Mouse (Mus musculus) erythroblast, embryonic 14.5 days (primary cell): Measurements from ENCODE around the gene Rap1gap2. TPM values are rescaled to one million over a fixed set of nuclear protein-coding genes. Genes with fewer than 3 reads are reported as not detected.
A peak's percentile ranks its signal among the peaks of the same experiment; 100 is the strongest.
"Not testable (repeated sequence)": the region's sequence is repeated elsewhere in the genome, so short reads cannot be mapped to it uniquely, and the experiment has no call there.

ENCODE experiments used
- H3K27me3 ChIP-seq: 2 replicates; pipeline ENCODE4 v1.6.1; 2012; ENCODE audit warnings: inconsistent platforms; ENCODE audit not compliant: control insufficient read depth
- H3K36me3 ChIP-seq: 2 replicates; pipeline ENCODE4 v1.6.1; 2012; ENCODE audit warnings: mild to moderate bottlenecking, inconsistent platforms; ENCODE audit not compliant: control insufficient read depth
- H3K4me1 ChIP-seq: 2 replicates; pipeline ENCODE4 v1.6.1; 2012; ENCODE audit warnings: inconsistent platforms; ENCODE audit not compliant: control insufficient read depth
- H3K4me3 ChIP-seq: replicated peaks from 2 replicates; pipeline ENCODE3; 2012; ENCODE audit warnings: moderate library complexity, mild to moderate bottlenecking, inconsistent platforms
- H3K9me3 ChIP-seq: 2 replicates; pipeline ENCODE4 v1.6.1; 2012; ENCODE audit warnings: low read length, inconsistent platforms, mixed read lengths; ENCODE audit not compliant: control insufficient read depth
- GATA1 ChIP-seq: IDR thresholded peaks from 2 replicates; pipeline ENCODE4 v1.6.1; 2012; ENCODE audit warnings: low read length, inconsistent platforms, mixed read lengths
- TAL1 ChIP-seq: IDR thresholded peaks from 3 replicates; pipeline ENCODE4 v1.6.1; 2012; ENCODE audit warnings: low read length, inconsistent platforms, mixed read lengths
- polyA plus RNA-seq: library from polyadenylated mRNA; stranded (reverse); fragments of >175 nt; gene quantifications from 2 replicates; pipeline ENCODE4 v1.2.3, GENCODE M21; 2012

Gene Rap1gap2
- polyA plus RNA-seq, 1 experiment: 0.03 TPM

DNA sequence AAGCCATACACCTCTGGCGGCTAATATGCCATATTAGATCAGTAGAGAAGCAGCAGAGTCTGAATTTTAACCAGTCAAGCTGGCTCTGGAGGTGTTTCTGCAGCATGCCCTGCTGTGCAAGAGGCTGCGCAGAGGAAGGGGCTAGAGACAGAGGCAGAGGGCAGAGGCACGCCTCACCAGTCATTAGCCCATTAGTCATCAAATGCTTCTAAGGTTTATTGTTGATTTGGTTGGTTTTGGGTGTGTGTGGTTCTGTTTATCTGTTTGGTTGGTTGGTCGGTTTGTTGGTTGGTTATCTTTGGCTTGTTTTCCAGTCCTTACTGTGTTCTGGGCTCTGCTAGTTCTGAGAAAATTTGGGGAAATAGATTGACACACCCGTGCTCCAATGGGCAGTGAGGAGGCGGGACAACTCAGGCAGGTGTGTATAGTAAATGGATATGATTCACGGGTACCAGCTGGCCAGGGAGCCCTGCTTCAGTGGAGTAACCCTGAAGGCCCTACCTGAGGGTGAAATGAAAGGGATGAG, 26.8 kb downstream of the Rap1gap2 start:
- Histone ChIP-seq H3K9me3 (no peaks in the 10 kb centered on the region), H3K4me3 (no peak overlapping the region), H3K4me1 (peaks cover 8% of the 10 kb centered on the region), H3K36me3 (no peaks in the 10 kb centered on the region), H3K27me3 (peaks cover 29% of the 10 kb centered on the region)
- TF ChIP-seq TAL1 (no peak), GATA1 (no peak)

DNA sequence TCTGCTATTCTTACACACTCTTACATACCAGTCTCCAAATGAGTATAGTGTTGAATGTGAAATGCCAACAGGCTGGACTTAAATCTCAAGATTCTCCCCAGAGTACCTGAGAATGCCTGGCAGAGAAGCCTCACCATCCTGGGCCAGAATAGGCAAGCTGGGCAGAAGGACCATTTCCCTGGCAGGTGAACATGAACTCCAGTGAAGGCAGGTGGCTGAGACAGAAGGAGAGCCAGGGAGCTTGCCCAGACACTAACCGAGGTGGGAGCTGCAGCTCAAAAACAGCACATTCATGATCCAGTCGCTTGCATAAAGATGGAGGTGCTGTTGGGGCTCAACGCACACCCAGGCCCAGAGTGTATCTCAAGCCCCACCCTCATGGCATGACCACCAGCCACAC, 28.3 kb downstream of the Rap1gap2 start:
- Histone ChIP-seq H3K27me3 (peaks cover 15% of the 10 kb centered on the region), H3K36me3 (no peaks in the 10 kb centered on the region), H3K9me3 (no peaks in the 10 kb centered on the region), H3K4me1 (peaks cover 15% of the 10 kb centered on the region), H3K4me3 (no peak overlapping the region)
- TF ChIP-seq GATA1 (no peak), TAL1 (no peak)

DNA sequence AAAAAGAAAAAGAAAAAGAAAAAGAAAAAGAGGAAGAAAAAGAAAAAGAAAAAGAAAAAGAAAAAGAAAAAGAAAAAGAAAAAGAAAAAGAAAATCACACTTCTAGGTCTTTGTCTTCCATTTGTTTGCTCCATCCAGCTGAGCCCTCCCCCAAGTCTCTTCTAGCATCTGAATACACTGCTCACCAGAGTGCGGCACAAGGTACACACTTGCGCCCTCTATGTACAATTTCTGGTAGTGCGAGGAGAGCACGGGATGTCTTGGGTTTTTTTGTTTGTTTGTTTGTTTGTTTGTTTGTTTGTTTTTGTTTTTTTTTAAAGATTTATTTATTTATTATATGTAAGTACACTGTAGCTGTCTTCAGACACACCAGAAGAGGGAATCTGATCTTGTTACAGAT, 29.4 kb downstream of the Rap1gap2 start:
- H3K36me3 ChIP-seq, H3K27me3 ChIP-seq, H3K4me3 ChIP-seq, H3K9me3 ChIP-seq: not testable (repeated sequence)
- peaks cover 27% of the 10 kb centered on the region for H3K4me1 ChIP-seq

DNA sequence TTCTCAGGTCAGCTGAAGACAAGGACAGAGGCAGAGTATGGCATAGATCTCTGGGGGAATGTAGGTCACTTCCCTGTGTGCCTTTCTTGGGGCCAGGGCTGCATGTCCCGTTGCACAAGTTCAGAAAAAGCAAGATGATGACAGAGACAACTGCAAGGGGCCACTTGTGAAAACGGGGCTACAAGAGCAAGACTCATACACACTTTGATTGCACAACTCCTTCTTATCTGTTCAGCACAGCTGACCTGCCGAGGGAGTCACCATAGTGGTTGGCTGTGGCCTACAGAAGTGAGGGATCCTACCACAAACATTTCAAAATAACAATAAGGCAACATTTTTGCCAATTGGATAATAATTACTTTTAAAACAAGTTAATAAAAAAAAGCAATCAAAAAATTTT, 33.6 kb downstream of the Rap1gap2 start:
- Histone ChIP-seq H3K9me3 (no peaks in the 10 kb centered on the region), H3K36me3 (no peaks in the 10 kb centered on the region), H3K27me3 (no peaks in the 10 kb centered on the region), H3K4me3 (peak overlapping the region; percentile 52), H3K4me1 (peaks cover 62% of the 10 kb centered on the region)
- TF ChIP-seq TAL1 (peak; percentile 82), GATA1 (peak; percentile 73)

DNA sequence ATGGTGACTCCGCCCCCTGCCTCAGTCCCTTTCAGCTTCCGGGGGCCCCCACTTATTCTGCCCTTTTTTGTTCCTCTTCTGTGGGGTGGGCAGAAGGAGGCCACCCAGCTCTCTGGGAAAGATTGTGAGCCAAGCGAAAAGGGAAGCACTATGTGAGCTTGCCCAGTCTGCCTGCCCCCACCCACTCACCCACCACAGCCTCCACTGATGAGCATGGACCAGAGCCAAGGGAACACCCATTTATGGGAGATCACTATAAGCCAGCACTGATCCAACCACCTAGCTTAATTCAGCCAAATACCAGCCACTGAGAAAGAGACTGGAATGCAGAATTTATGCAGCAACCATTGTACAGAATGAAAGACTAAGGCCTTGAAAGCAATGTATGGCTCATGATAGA, 34.8 kb downstream of the Rap1gap2 start:
- TF ChIP-seq GATA1: no peak
- TF ChIP-seq TAL1: no peak
- Histone ChIP-seq H3K4me1 (peaks cover 71% of the 10 kb centered on the region), H3K27me3 (no peaks in the 10 kb centered on the region), H3K36me3 (no peaks in the 10 kb centered on the region), H3K9me3 (no peaks in the 10 kb centered on the region), H3K4me3 (no peak overlapping the region)

DNA sequence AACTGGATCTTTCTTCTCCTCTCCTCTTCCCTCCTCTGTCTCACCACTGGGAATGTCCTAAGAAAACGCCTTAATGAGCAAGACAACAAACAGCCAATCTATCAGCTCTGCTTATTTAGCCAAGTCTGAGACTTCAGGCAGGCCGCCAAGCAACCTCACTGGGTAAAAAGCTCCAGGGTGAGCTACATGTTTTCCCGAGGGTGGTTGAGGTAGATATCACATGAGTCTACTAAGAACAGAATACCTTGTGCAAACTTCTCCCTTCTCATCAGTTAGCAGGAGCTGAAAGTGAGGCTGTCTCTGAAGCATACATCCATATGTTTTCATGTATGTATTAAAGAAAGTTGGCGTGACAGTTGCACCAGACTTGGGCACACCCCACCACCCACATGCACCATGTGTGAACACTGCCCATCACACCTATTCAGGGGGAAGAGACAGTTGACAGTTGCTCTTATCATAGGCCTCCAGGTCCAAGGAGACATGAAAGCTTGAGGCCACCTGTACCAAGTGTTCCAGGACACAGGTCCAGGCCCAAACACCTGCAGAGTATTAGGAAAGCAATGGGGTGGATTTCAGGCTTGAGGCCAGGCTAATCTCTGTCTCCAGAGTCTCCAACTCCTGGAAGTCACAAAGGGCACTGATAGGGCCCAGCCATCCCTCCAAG, 35.8 kb downstream of the Rap1gap2 start:
- H3K36me3 ChIP-seq: no peaks in the 10 kb centered on the region
- H3K9me3 ChIP-seq: no peaks in the 10 kb centered on the region
- TF ChIP-seq GATA1 (no peak), TAL1 (peak; percentile 28; the same call in 1 of the 3 replicates)
- H3K27me3 ChIP-seq: no peaks in the 10 kb centered on the region
- peaks cover 78% of the 10 kb centered on the region for H3K4me1 ChIP-seq
- no peak overlapping the region for H3K4me3 ChIP-seq

DNA sequence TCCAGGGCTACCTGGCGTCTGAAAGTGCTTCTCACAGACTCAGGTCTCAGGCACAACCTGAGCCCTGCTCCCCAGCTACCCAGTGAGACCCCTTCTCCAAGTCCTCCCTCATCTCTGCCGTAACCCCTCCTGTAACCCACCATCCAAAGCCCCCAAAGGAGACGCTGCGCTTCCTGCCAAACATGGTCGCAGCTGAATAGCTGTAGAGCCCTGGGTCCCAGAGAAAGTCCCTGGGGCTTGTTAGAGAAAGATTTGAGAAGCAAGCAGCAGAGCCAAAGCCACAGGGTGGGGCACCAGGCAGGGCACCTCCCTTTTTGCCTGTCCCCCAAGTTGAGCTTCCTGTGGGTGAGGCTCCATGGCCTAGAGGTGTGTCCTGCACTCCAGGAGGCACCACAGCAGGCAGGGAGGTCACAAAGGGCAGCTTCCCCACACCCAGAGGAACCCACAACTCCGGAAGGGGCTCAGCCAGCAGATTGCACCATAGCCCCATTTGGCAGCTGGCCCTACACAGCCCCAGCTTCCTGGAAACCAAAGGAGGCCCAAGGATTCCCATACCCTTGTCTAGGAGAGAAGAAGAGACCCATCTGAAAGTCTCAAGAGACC, 38.2 kb downstream of the Rap1gap2 start:
- no peak for TF ChIP-seq GATA1
- TF ChIP-seq TAL1: no peak
- no peaks in the 10 kb centered on the region for H3K9me3 ChIP-seq
- peak overlapping the region; percentile 46 for H3K4me3 ChIP-seq
- H3K27me3 ChIP-seq: no peaks in the 10 kb centered on the region
- no peaks in the 10 kb centered on the region for H3K36me3 ChIP-seq
- peaks cover 82% of the 10 kb centered on the region for H3K4me1 ChIP-seq

DNA sequence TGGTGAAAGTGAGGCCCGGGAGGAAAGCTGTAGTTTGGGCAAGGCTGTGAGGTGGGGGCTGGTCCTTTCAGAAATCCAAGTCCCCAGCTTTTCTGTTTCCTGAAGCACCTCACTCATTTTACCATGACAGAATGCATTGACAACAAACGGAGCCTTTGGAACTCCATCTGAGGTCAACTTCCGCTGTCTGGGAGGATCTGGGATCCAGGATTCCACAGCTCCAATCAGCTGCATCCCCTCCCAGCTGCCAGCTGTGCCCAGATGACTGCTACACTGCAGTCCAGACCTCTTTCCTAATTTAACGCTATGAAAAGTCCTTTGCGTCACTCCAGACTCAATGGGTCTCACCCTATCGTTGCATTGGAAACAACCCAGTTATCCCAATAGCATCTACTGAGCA, 41.0 kb downstream of the Rap1gap2 start:
- H3K27me3 ChIP-seq: no peaks in the 10 kb centered on the region
- H3K9me3 ChIP-seq: no peaks in the 10 kb centered on the region
- no peaks in the 10 kb centered on the region for H3K36me3 ChIP-seq
- TF ChIP-seq TAL1 (no peak), GATA1 (no peak)
- H3K4me1 ChIP-seq: peaks cover 57% of the 10 kb centered on the region
- H3K4me3 ChIP-seq: no peak overlapping the region

DNA sequence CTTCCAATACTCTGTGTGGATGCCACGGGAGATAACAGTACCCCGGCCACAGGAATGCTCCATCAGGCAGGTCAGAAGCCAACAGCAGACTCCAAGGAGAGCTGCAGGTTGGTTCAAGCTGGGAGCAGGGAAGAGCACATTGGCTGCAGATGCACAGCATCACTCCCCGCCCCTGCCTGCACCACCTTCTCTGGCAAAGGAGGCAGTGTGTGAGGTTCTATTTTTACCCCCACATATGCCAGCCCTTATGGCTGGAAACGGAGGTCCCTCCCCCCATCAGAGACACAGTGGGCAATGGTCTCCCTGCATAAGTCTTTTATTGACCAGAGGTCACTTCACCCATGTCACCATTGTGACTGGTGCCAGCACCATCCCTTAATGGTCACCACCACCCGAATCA, 42.3 kb downstream of the Rap1gap2 start:
- Histone ChIP-seq H3K27me3 (no peaks in the 10 kb centered on the region), H3K36me3 (no peaks in the 10 kb centered on the region), H3K4me3 (no peak overlapping the region), H3K4me1 (peaks cover 45% of the 10 kb centered on the region), H3K9me3 (no peaks in the 10 kb centered on the region)
- TF ChIP-seq GATA1 (no peak), TAL1 (no peak)

DNA sequence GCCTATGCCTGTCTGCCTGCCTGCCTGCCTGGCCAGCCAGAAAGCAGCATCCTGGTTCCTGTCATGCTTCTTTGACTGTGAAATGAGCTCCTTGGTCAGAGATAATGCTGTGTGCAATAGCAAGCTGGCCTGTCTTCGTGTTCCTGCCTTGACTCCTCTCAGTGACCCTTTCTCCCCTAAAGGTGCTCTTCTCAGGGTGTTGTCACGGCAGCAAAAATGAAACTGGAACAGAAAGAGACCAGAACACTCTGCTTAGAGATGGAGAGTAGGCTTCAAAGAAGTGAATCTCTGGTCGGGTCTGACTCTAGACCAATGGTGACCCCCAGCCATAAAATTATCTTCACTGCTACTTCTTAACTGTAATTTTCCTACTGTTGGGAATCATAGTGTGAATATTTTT, 42.7 kb downstream of the Rap1gap2 start:
- H3K4me1 ChIP-seq: peaks cover 40% of the 10 kb centered on the region
- H3K36me3 ChIP-seq: no peaks in the 10 kb centered on the region
- H3K4me3 ChIP-seq: no peak overlapping the region
- TF ChIP-seq GATA1 (no peak), TAL1 (no peak)
- H3K27me3 ChIP-seq: no peaks in the 10 kb centered on the region
- H3K9me3 ChIP-seq: no peaks in the 10 kb centered on the region
